9 mouse cellular contexts compared by ENCODE assay signal in the genomic region with DNA sequence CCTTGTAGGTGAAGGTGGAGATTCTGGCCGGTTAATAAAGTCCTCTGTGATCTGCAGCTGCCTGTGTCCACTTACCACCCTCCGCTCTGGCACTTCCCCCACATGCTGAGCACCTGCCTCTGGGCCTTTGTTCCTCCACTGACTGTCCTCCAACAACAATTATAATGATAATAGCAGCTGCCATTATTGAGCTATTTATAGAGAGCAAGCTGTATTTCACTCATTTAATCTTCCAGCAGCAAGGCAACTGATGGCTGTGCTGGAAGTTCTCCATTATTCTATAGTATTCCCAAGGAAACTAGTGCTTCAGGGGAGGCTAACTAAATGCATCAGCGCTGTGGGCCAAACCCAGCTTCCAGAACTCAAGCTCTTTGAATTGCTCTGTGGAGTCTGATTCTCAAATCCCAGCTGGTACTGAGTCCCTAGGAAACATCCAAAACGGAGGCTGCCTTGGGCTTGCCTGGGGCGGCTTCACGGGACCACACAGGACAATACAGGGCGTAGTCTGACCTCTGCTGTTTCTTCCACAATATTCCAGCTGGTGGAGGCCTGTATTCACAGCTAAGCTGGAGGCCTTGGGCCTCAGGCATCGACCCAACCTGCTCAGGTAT.
DNase-seq lines count a peak whose midpoint lies in the region; ATAC-seq and TF ChIP-seq lines count a peak whose summit lies in the region.
"Had no signal": no experiment of that assay in that cellular context is flagged by ENCODE, and none has a peak within 500 bp of the region (broad histone marks: within the 10 kb centered on the region; RNA-seq: fewer than 3 reads in every experiment).

No protein-coding gene starts in this region.

- no peaks in the 10 kb centered on the region for H3K27me3 ChIP-seq in limb, embryonic 11.5 days (ENCODE audit: control insufficient read depth, insufficient read depth, low read length)
- H3K27me3 ChIP-seq in limb, embryonic 10.5 days (ENCODE audit: low read depth, poor library complexity, severe bottlenecking) = no peaks in the 10 kb centered on the region
- H3K27me3 ChIP-seq in intestine, postnatal 0 days (replicated peaks; ENCODE audit: control insufficient read depth, insufficient read depth, low read length) = no peaks in the 10 kb centered on the region
- H3K27me3 ChIP-seq: limb, embryonic 13.5 days had no signal

- peaks cover 2% of the 10 kb centered on the region; the same call in 1 of the 2 replicates for H3K4me1 ChIP-seq in limb, embryonic 11.5 days (ENCODE audit: control insufficient read depth, insufficient read depth, low read length)
- peaks cover 14% of the 10 kb centered on the region for H3K4me1 ChIP-seq in limb, embryonic 10.5 days
- no peaks in the 10 kb centered on the region for H3K4me1 ChIP-seq in intestine, postnatal 0 days (replicated peaks; ENCODE audit: control insufficient read depth, insufficient read depth, low read length)

- peak; percentile 23 for DNase-seq in adrenal gland, postnatal 10 days
- DNase-seq in adrenal gland, adult 8-10 months = no peak
- DNase-seq in limb, embryonic 11.5 days (ENCODE audit: low spot score) = peak; percentile 25
- DNase-seq in limb, embryonic 10.5 days (ENCODE audit: low spot score) = no peak
- DNase-seq in retina, postnatal 1 day = peak; percentile 75
- DNase-seq in right cerebral cortex, adult 2 months (ENCODE audit: low spot score in 2 of 2) = no peak
- DNase-seq in spleen, adult 18-20 months = no peak

- no peak for ATAC-seq in limb, embryonic 11.5 days (ENCODE audit: insufficient number of reproducible peaks, low FRiP score, low TSS enrichment, low read depth)
- no peak for ATAC-seq in intestine, postnatal 0 days

- TF ChIP-seq CTCF in intestine, postnatal 0 days (IDR thresholded peaks at IDR 0.05; ENCODE audit: low read depth) = peak; percentile 35

- no peak overlapping the region for H3K4me3 ChIP-seq in limb, embryonic 11.5 days (ENCODE audit: low read depth, low read length)
- no peak overlapping the region for H3K4me3 ChIP-seq in limb, embryonic 10.5 days
- H3K4me3 ChIP-seq in intestine, postnatal 0 days (ENCODE audit: low read depth, low read length) = no peak overlapping the region
- H3K4me3 ChIP-seq: limb, embryonic 13.5 days had no signal

- H3K9me3 ChIP-seq in limb, embryonic 11.5 days (ENCODE audit: control insufficient read depth, low read length) = no peaks in the 10 kb centered on the region
- no peaks in the 10 kb centered on the region for H3K9me3 ChIP-seq in limb, embryonic 10.5 days (replicated peaks)
- H3K9me3 ChIP-seq in intestine, postnatal 0 days (ENCODE audit: control insufficient read depth) = no peaks in the 10 kb centered on the region
- H3K9me3 ChIP-seq: limb, embryonic 13.5 days had no signal

- WGBS in limb, embryonic 11.5 days = 24% methylated on average over 8 of the region's 8 CpGs
- WGBS in limb, embryonic 10.5 days = 28% methylated on average over 8 of the region's 8 CpGs
- 46% methylated on average over 8 of the region's 8 CpGs for WGBS in intestine, postnatal 0 days

- no peak overlapping the region for H3K9ac ChIP-seq in limb, embryonic 11.5 days (ENCODE audit: low read length)
- H3K9ac ChIP-seq in intestine, postnatal 0 days (ENCODE audit: low read depth, low read length) = no peak overlapping the region
- H3K9ac ChIP-seq: limb, embryonic 13.5 days had no signal

- no peak overlapping the region for H3K27ac ChIP-seq in limb, embryonic 11.5 days (replicated peaks; ENCODE audit: low read depth, low read length)
- H3K27ac ChIP-seq in limb, embryonic 10.5 days = no peak overlapping the region
- H3K27ac ChIP-seq in intestine, postnatal 0 days (ENCODE audit: low read depth, low read length) = no peak overlapping the region
- H3K27ac ChIP-seq: limb, embryonic 13.5 days had no signal

- H3K4me2 ChIP-seq in limb, embryonic 11.5 days (ENCODE audit: low read depth, severe bottlenecking) = no peak overlapping the region
- no peak overlapping the region for H3K4me2 ChIP-seq in intestine, postnatal 0 days (replicated peaks; ENCODE audit: low read depth)
- H3K4me2 ChIP-seq: limb, embryonic 13.5 days had no signal

- H3K36me3 ChIP-seq in limb, embryonic 11.5 days (ENCODE audit: control insufficient read depth, insufficient read depth, low read length) = no peaks in the 10 kb centered on the region
- no peaks in the 10 kb centered on the region for H3K36me3 ChIP-seq in limb, embryonic 10.5 days
- H3K36me3 ChIP-seq in intestine, postnatal 0 days (ENCODE audit: control insufficient read depth, insufficient read depth) = no peaks in the 10 kb centered on the region
- H3K36me3 ChIP-seq: limb, embryonic 13.5 days had no signal

Comparison
In these comparisons a context has a peak if more than half of its experiments do, and no peak if none do; other contexts are left out.
1. DNase-seq: peak in adrenal gland, postnatal 10 days (single experiment), limb, embryonic 11.5 days (single experiment) and retina, postnatal 1 day (single experiment); none in adrenal gland, adult 8-10 months (single experiment), limb, embryonic 10.5 days (single experiment), right cerebral cortex, adult 2 months (0 of 2) and spleen, adult 18-20 months (0 of 2).